Mouse (Mus musculus) ES-Bruce4 (cell line): ENCODE results near the gene Lrch4.

Experiments used
- CTCF ChIP-seq: IDR thresholded peaks from one replicate; pipeline ENCODE4 v1.8.1; 2011; ENCODE audit warnings: low read depth, low read length
- EP300 ChIP-seq: IDR thresholded peaks from 2 replicates; pipeline ENCODE4 v1.6.1; 2011; ENCODE audit warnings: low read depth, low read length; ENCODE audit not compliant: insufficient read depth
- POLR2A ChIP-seq: IDR thresholded peaks from one replicate; pipeline ENCODE4 v1.8.1; 2011; ENCODE audit warnings: low read length; ENCODE audit not compliant: insufficient read depth

DNA sequence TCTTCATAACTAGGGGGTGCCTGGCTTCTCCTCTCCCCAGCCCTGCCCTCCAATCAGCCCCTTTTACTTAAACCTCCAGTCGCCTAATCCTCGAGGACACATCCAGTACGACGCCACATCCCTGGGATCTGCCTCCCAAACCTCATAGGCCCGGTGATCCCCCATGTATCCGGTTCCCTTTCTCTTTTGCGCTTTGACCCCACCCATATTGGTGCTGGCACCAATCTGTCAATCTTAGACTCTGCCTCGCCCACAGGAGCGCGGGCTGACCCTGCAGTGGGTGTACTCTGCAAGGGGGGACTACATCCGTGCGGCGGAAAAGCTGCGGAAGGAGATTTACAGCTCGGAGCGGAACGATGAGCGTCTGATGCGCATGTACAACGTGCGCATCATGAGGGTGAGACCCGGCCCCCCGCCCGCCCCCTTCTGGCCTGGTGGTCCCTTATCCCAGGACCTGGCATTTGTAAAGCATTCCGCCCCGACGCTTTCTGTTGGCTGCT is 45.2 kb upstream of the Lrch4 start:
- no peak for TF ChIP-seq POLR2A
- TF ChIP-seq CTCF, result peak; percentile 5
- TF ChIP-seq EP300, result no peak
